Mouse (Mus musculus) forebrain, embryonic 15.5 days (tissue): Measurements from ENCODE around the gene Sirt4. TPM values are rescaled to one million over a fixed set of nuclear protein-coding genes. Genes with fewer than 3 reads are reported as not detected.

Source experiments
- ATAC-seq: fragments of 200-750 bp; cut with Nextera tagmentation; replicated peaks from 2 replicates; pipeline ENCODE4 v1.8.0; 2017; ENCODE audit warnings: mild to moderate bottlenecking, moderate TSS enrichment, moderate library complexity
- H3K27ac ChIP-seq: fragments of 300-500 bp; sonication (generic); replicated peaks from 2 replicates; pipeline ENCODE4 v1.5.1; 2015; ENCODE audit warnings: mild to moderate bottlenecking, inconsistent platforms
- H3K27me3 ChIP-seq: fragments of 300-500 bp; sonication (generic); 2 replicates; pipeline ENCODE4 v1.6.1; 2015; ENCODE audit warnings: inconsistent platforms
- H3K36me3 ChIP-seq: fragments of 300-500 bp; sonication (generic); 2 replicates; pipeline ENCODE4 v1.6.1; 2015; ENCODE audit warnings: mild to moderate bottlenecking, inconsistent platforms
- H3K4me1 ChIP-seq: fragments of 300-500 bp; sonication (generic); 2 replicates; pipeline ENCODE4 v1.6.1; 2015; ENCODE audit warnings: inconsistent platforms
- H3K4me2 ChIP-seq: fragments of 300-500 bp; sonication (generic); replicated peaks from 2 replicates; pipeline ENCODE4 v1.6.1; 2015; ENCODE audit warnings: mild to moderate bottlenecking, inconsistent platforms
- H3K4me3 ChIP-seq: fragments of 300-500 bp; sonication (generic); 2 replicates; pipeline ENCODE4 v1.5.1; 2015; ENCODE audit warnings: mild to moderate bottlenecking, inconsistent platforms
- H3K9ac ChIP-seq: fragments of 300-500 bp; sonication (generic); replicated peaks from 2 replicates; pipeline ENCODE4 v1.6.1; 2015; ENCODE audit warnings: mild to moderate bottlenecking, inconsistent platforms
- H3K9me3 ChIP-seq: fragments of 300-500 bp; sonication (generic); 2 replicates; pipeline ENCODE4 v1.6.1; 2016; ENCODE audit warnings: inconsistent platforms
- WGBS: fragments of 180-500 bp; shearing (Covaris S2); methylation state at CpG from one replicate; pipeline ENCODE4 v1.1.7; 2015; ENCODE audit warnings: mixed read lengths; 5-methylcytosine and 5-hydroxymethylcytosine counted together
- polyA plus RNA-seq: library from polyadenylated mRNA; unstranded; fragments of >200 nt; fragmentation: Nextera tagmentation; extraction: Ambion mirVana; gene quantifications from 2 replicates; pipeline ENCODE4 v1.2.1, GENCODE M21; 2015

The Sirt4 gene
- polyA plus RNA-seq, 1 experiment from 2014 or later: 34.0 TPM

DNA sequence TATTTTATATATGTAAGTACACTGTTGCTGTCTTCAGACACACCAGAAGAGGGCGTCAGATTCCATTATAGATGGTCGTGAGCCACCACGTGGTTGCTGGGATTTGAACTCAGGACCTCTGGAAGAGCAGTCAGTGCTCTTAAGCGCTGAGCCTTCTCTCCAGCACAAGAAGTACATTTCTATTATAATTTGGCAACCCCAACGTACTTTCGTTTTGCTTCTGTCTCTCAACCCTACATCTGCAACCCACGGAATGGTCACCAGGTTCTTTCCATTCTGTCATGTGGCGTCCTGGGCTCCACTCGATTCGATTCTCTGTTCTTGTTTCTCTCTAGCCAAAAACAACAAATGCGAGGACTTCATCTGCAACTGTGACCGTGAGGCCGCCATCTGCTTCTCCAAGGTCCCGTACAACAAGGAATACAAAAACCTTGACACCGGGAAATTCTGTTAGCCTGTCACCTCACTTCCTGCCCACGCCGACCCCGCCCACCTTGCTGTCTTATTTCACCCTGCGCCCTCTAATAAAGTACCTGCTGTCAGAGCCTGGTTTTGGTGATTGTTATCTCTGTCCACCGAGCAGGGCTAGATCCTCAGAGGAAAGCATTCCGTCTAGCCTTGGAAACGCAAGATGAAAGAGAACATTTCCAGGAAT is 10.2 kb downstream of the Sirt4 start:
- Histone ChIP-seq H3K9me3 (no peaks in the 10 kb centered on the region), H3K4me2 (no peak overlapping the region), H3K36me3 (peaks cover 7% of the 10 kb centered on the region; the same call in 1 of the 2 replicates), H3K27ac (no peak overlapping the region), H3K4me3 (no peak overlapping the region), H3K4me1 (peaks cover 12% of the 10 kb centered on the region), H3K27me3 (no peaks in the 10 kb centered on the region), H3K9ac (no peak overlapping the region)
- WGBS: 79% methylated on average over 22 of the region's 22 CpGs
- no peak for ATAC-seq

GRCm38 (mm10) chr5:115473191-115473590 is 11.3 kb downstream of the Sirt4 start:
- Histone ChIP-seq H3K4me2 (no peak overlapping the region), H3K27ac (no peak overlapping the region), H3K9ac (no peak overlapping the region), H3K4me3 (no peak overlapping the region), H3K4me1 (peaks cover 12% of the 10 kb centered on the region), H3K27me3 (no peaks in the 10 kb centered on the region), H3K36me3 (peaks cover 7% of the 10 kb centered on the region; the same call in 1 of the 2 replicates), H3K9me3 (no peaks in the 10 kb centered on the region)
- ATAC-seq: no peak
- 73% methylated on average over 10 of the region's 10 CpGs for WGBS

GRCm38 (mm10) chr5:115470766-115471531 is 13.6 kb downstream of the Sirt4 start:
- H3K9ac ChIP-seq: no peak overlapping the region
- no peaks in the 10 kb centered on the region for H3K9me3 ChIP-seq
- no peaks in the 10 kb centered on the region for H3K36me3 ChIP-seq
- ATAC-seq: no peak
- WGBS: 37% methylated on average over 20 of the region's 20 CpGs
- no peak overlapping the region for H3K4me3 ChIP-seq
- H3K27me3 ChIP-seq: no peaks in the 10 kb centered on the region
- no peak overlapping the region for H3K27ac ChIP-seq
- no peak overlapping the region for H3K4me2 ChIP-seq
- H3K4me1 ChIP-seq: peaks cover 8% of the 10 kb centered on the region

GRCm38 (mm10) chr5:115469791-115470190 is 14.7 kb downstream of the Sirt4 start:
- Histone ChIP-seq H3K36me3 (no peaks in the 10 kb centered on the region), H3K4me1 (peaks cover 2% of the 10 kb centered on the region; the same call in 1 of the 2 replicates), H3K27ac (no peak overlapping the region), H3K4me3 (no peak overlapping the region), H3K27me3 (no peaks in the 10 kb centered on the region), H3K4me2 (no peak overlapping the region), H3K9me3 (no peaks in the 10 kb centered on the region), H3K9ac (no peak overlapping the region)
- 71% methylated on average over 6 of the region's 6 CpGs for WGBS
- no peak for ATAC-seq

- no peak within 1 kb of the TSS for H3K9ac ChIP-seq
- H3K9me3 ChIP-seq: no peaks in the 10 kb centered on the region
- no peaks in the 10 kb centered on the region for H3K27me3 ChIP-seq
- H3K4me2 ChIP-seq: no peak within 1 kb of the TSS
- ATAC-seq: no peak
- WGBS: 51% methylated on average over 9 of the region's 9 CpGs
- H3K4me3 ChIP-seq: no peak within 1 kb of the TSS
- no peak within 1 kb of the TSS for H3K27ac ChIP-seq
- H3K4me1 ChIP-seq: no peaks in the 10 kb centered on the region
- H3K36me3 ChIP-seq: no peaks in the 10 kb centered on the region
Observed at GRCm38 (mm10) chr5:115465642-115466420, 18.7 kb downstream of the Sirt4 start, which contains the start of gene Pla2g1b. Gene Pla2g1b, plus strand, starts transcription at chr5:115466262.

- Histone ChIP-seq H3K9ac (no peak overlapping the region), H3K4me2 (no peak overlapping the region), H3K27me3 (no peaks in the 10 kb centered on the region), H3K27ac (no peak overlapping the region), H3K4me3 (no peak overlapping the region), H3K9me3 (no peaks in the 10 kb centered on the region), H3K4me1 (no peaks in the 10 kb centered on the region), H3K36me3 (no peaks in the 10 kb centered on the region)
- ATAC-seq: no peak
- WGBS: 80% methylated on average over 18 of the region's 18 CpGs
Observed at GRCm38 (mm10) chr5:115464408-115465115, 20.0 kb downstream of the Sirt4 start.

DNA sequence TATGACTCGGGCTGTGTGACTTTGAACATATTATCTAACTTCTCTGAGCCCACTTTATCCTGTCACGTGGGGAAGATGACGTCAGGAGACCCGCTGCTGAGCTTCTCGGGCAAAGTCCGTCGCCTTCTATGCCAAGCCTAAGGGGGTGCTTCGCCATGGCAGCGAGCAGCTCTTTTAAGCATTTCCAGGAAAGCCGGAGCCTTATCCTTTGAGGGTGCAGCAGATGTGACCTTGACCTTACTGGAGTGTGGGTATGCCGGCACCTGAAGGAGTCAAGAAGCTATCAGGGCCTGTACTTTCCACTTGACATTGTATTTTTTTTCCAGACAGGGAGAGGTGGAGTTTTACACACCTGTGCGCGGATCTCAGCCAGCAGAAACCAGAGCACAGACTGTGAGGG is 25.6 kb downstream of the Sirt4 start:
- ATAC-seq: no peak
- Histone ChIP-seq H3K27me3 (no peaks in the 10 kb centered on the region), H3K36me3 (peaks cover 8% of the 10 kb centered on the region), H3K9me3 (no peaks in the 10 kb centered on the region), H3K4me2 (no peak overlapping the region), H3K4me3 (no peak overlapping the region), H3K9ac (no peak overlapping the region), H3K27ac (no peak overlapping the region), H3K4me1 (no peaks in the 10 kb centered on the region)
- 74% methylated on average over 13 of the region's 13 CpGs for WGBS

GRCm38 (mm10) chr5:115455838-115456237 is 28.7 kb downstream of the Sirt4 start:
- no peak overlapping the region for H3K4me3 ChIP-seq
- no peaks in the 10 kb centered on the region for H3K27me3 ChIP-seq
- H3K27ac ChIP-seq: no peak overlapping the region
- H3K9ac ChIP-seq: no peak overlapping the region
- no peaks in the 10 kb centered on the region for H3K4me1 ChIP-seq
- H3K36me3 ChIP-seq: peaks cover 35% of the 10 kb centered on the region
- H3K4me2 ChIP-seq: no peak overlapping the region
- no peak for ATAC-seq
- whole genome bisulfite sequencing: 78% methylated on average over 7 of the region's 7 CpGs
- no peaks in the 10 kb centered on the region for H3K9me3 ChIP-seq

DNA sequence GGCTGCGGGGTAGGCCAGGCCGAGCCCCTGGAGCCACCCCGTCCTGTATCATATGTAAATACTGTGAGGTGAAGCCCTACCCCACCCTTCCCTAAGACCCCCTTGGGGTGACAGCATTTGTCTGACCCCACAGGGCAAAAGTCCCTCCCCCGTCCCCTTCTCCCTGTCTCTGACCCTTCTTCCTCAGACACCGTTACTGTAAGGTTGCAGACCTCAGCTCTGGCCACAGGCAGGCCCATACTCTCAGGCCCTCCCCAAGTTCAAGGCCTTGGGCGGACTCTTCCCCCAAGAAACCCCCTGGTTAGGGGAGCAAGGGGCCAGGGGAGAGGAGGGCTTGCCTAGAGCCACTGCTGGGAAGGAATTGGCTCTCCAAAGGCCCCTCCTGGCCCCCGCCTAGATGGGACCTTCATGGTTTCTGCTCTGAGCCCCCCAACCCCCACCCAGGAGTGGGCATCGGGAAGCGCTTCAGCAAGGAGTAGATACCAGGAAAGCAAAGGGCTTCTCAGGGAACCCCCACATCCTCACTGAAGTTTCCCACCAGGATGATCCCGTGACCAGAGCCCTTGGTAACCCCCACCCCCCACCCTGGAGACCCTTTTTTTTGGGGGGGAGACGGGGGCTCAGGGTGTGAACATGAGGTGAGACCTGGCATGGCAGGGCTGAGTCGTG is 30.0 kb downstream of the Sirt4 start:
- Histone ChIP-seq H3K4me2 (no peak overlapping the region), H3K9ac (no peak overlapping the region), H3K4me3 (no peak overlapping the region), H3K27me3 (no peaks in the 10 kb centered on the region), H3K9me3 (no peaks in the 10 kb centered on the region), H3K27ac (0 out of 2 replicates have a peak overlapping the region, but pooled peaks have one; percentile 34), H3K36me3 (peaks cover 47% of the 10 kb centered on the region), H3K4me1 (no peaks in the 10 kb centered on the region)
- 74% methylated on average over 12 of the region's 12 CpGs for WGBS
- ATAC-seq: no peak

DNA sequence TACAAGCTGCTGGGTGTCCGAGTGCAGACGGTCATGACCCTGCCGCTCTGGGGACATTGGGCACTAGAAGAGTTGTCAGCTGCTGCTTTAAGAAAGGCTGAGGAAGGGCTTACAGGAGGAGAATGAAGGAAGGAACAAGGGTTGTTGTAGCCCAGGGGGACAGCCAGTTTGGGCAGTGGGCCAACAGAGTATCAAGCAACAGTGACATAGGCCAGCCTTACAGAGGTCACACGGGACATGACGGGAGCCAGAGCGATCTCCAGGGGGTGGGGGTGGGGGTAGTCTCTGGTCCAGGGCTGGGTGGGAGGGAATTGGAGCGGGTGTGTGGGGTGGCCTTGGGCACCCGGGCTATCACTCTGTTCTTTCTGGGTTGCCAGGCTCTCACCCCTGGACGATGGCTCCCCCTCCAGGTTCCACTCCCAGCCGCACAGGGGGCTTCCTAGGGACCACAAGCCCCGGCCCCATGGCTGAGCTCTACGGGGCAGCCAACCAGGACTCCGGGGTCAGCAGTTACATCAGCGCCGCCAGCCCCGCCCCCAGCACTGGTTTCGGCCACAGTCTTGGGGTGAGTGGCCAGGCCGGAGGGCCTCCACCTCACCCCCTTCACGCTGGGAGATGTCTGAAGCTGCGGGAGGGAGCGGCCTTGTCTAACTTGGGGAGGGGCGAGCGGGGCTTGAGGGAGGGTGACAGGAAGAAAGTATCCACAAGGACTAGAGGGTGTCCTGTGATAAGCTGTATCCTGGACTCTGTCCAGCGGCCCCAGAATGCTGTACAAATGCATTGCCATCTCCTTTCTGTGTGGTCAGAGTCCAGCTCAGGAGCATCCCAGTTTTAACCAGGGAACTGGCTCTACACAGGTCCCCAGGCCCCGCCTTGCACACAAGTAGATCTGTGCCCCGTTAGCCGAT is 33.9 kb downstream of the Sirt4 start:
- H3K4me1 ChIP-seq: no peaks in the 10 kb centered on the region
- H3K4me3 ChIP-seq: no peak overlapping the region
- H3K9me3 ChIP-seq: no peaks in the 10 kb centered on the region
- H3K4me2 ChIP-seq: no peak overlapping the region
- H3K27ac ChIP-seq: no peak overlapping the region
- H3K27me3 ChIP-seq: no peaks in the 10 kb centered on the region
- WGBS: 89% methylated on average over 27 of the region's 27 CpGs
- no peak overlapping the region for H3K9ac ChIP-seq
- peaks cover 82% of the 10 kb centered on the region for H3K36me3 ChIP-seq
- no peak for ATAC-seq
